Mouse (Mus musculus) lung, postnatal 0 days (tissue): Measurements from ENCODE around the gene Nacad. TPM values are rescaled to one million over a fixed set of nuclear protein-coding genes. Genes with fewer than 3 reads are reported as not detected.
A peak's percentile ranks its signal among the peaks of the same experiment; 100 is the strongest.

Experiments used
- ATAC-seq: fragments of 200-750 bp; cut with Nextera tagmentation; 2 replicates; pipeline ENCODE4 v1.8.0; 2017; ENCODE audit warnings: moderate library complexity
- DNase-seq: peaks from one replicate; pipeline ENCODE4 v3.0.0-alpha.2; 2016; ENCODE audit warnings: low spot score
- H3K27ac ChIP-seq: fragments of 300-500 bp; sonication (generic); 2 replicates; pipeline ENCODE4 v1.5.1; 2014; ENCODE audit warnings: antibody characterized with exemption, mild to moderate bottlenecking, low read length, mixed read lengths
- H3K27me3 ChIP-seq: fragments of 300-500 bp; sonication (generic); replicated peaks from 2 replicates; pipeline ENCODE4 v1.6.1; 2014; ENCODE audit warnings: low read length, mixed read lengths; ENCODE audit not compliant: insufficient read depth
- H3K36me3 ChIP-seq: fragments of 300-500 bp; sonication (generic); 2 replicates; pipeline ENCODE4 v1.6.1; 2014; ENCODE audit warnings: low read length, mixed read lengths; ENCODE audit not compliant: insufficient read depth
- H3K4me1 ChIP-seq: fragments of 300-500 bp; sonication (generic); 2 replicates; pipeline ENCODE4 v1.6.1; 2014; ENCODE audit warnings: antibody characterized with exemption, low read depth, low read length, mixed read lengths; ENCODE audit not compliant: insufficient read depth
- H3K4me2 ChIP-seq: fragments of 300-500 bp; sonication (generic); replicated peaks from 2 replicates; pipeline ENCODE4 v1.6.1; 2014; ENCODE audit warnings: low read depth, mild to moderate bottlenecking, low read length, moderate library complexity, mixed read lengths
- H3K4me3 ChIP-seq: fragments of 300-500 bp; sonication (generic); 2 replicates; pipeline ENCODE4 v1.5.1; 2014; ENCODE audit warnings: low read depth, low read length
- H3K9ac ChIP-seq: fragments of 300-500 bp; sonication (generic); replicated peaks from 2 replicates; pipeline ENCODE4 v1.6.1; 2014; ENCODE audit warnings: low read depth, mild to moderate bottlenecking
- H3K9me3 ChIP-seq: fragments of 300-500 bp; sonication (generic); 2 replicates; pipeline ENCODE4 v1.6.1; 2016; ENCODE audit warnings: low read length, mixed read lengths
- CTCF ChIP-seq: IDR thresholded peaks from 2 replicates; pipeline ENCODE4 v1.5.1; 2016; ENCODE audit warnings: antibody characterized with exemption, mild to moderate bottlenecking
- EP300 ChIP-seq: IDR thresholded peaks from 2 replicates; pipeline ENCODE4 v1.6.1; 2016; ENCODE audit warnings: antibody characterized with exemption, mild to moderate bottlenecking, control low read depth
- WGBS: fragments of 180-500 bp; shearing (Covaris S2); extraction: QIAGEN DNeasy Blood & Tissue Kit; methylation state at CpG from one replicate; pipeline ENCODE4 v1.1.7; 2014; 5-methylcytosine and 5-hydroxymethylcytosine counted together
- polyA plus RNA-seq: library from polyadenylated mRNA; unstranded; fragments of >200 nt; fragmentation: Nextera tagmentation; extraction: Ambion mirVana; gene quantifications from 2 replicates; pipeline ENCODE4 v1.2.1, GENCODE M21; 2015

Gene Nacad
- polyA plus RNA-seq, 1 experiment from 2014 or later = 3.2 TPM

DNA sequence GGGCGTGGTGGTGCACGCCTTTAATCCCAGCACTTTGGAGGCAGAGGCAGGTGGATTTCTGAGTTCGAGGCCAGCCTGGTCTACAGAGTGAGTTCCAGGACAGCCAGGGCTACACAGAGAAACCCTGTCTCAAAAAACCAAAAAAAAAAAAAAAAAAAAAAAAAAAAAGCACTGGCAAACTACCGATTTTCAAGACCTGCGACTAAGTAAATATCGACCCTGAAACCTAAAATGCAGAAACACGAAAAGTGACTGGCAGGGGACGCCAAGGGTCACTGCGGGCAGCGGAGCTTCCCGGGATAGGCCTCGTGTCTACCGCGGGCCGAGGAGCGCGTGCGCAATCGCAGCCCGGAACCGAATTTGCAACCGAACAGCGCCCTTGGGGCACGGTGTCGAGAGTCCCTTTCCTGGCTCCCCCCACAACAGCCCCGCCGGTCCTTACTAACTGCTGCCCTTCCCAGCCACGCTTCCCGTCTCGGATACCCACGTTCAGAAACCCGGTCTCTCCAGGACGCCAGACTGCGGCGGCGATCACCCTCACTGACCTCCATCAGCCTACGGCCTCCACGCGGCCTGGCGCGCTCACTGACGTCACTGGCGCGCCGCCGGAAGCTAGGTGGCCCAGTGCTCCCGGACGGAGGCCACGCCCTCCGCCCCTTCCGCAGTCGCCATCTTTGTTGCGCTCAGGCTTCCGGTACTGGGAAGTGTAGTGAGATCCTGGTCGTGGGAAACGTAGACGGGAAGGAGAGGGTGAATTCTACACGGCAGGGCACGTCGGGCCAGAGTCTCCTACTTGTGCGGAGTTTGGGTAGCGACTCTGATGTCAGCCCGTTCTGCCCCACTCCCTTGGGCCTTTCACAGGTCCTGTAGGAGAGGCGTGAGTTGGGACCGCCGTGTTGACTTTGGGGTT, 19.9 kb upstream of the Nacad start, which contains the start of gene Tbrg4:
Gene Tbrg4 (minus strand): TSS at position 590 of the 910 bp plus-strand sequence.
- H3K36me3 ChIP-seq = peaks cover 4% of the 10 kb centered on the region
- no peaks in the 10 kb centered on the region for H3K9me3 ChIP-seq
- WGBS = under 1% methylated on average over 66 of the region's 66 CpGs
- H3K4me2 ChIP-seq = peak within 1 kb of the TSS; percentile 69
- H3K27ac ChIP-seq = peak within 1 kb of the TSS; percentile 94
- peak within 1 kb of the TSS; percentile 73 for H3K9ac ChIP-seq
- H3K4me3 ChIP-seq = peak within 1 kb of the TSS; percentile 70
- peak; percentile 98 for ATAC-seq
- peak; percentile 97 for DNase-seq
- no peak for TF ChIP-seq CTCF
- TF ChIP-seq EP300 = peak; percentile 35; the same call in 1 of the 2 replicates
- peaks cover 9% of the 10 kb centered on the region; the same call in 1 of the 2 replicates for H3K4me1 ChIP-seq
- no peaks in the 10 kb centered on the region for H3K27me3 ChIP-seq

DNA sequence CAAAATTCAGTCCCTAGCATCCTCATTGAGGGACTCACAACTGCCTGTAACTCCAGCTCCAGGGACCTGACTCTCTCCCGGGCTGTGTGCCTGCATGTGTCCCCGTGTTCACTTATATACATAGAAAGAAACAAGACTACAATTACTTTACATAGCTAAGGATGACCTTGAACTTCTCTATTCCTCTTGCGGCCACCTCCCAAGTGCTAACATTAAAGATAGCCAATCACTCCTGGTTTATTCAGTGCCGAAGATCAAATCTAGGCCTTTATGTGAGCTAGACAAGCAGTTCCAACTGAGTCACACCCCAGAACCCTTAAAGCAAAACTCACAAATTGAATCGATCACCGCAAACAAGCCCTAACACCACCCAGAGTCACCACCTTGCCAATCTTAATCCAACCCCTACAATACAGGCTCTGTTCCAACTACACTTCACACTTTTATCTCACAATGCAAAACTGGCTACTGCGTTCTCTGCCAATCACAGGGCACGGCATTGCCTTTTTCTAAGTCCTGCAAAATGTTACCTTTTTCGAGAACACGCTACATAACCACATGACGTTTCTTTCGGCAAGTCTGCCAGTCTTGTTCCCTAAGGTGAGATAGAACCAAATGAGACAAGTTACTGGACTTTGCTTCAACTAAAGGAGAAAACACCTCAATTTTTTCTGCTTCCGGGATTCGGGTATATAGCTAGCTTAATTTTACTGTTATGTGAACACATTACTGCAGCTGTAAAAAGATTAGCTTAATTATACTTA, 18.9 kb upstream of the Nacad start:
- Histone ChIP-seq H3K4me3 (peak overlapping the region; percentile 70), H3K4me2 (peak overlapping the region; percentile 54), H3K9me3 (no peaks in the 10 kb centered on the region), H3K36me3 (peaks cover 14% of the 10 kb centered on the region), H3K9ac (no peak overlapping the region), H3K4me1 (peaks cover 9% of the 10 kb centered on the region; the same call in 1 of the 2 replicates), H3K27me3 (no peaks in the 10 kb centered on the region), H3K27ac (no peak overlapping the region)
- DNase-seq (no peak), ATAC-seq (no peak)
- WGBS = 59% methylated on average over 14 of the region's 14 CpGs
- TF ChIP-seq CTCF (no peak), EP300 (no peak)

GRCm38 (mm10) chr11:6623704-6624103, 17.9 kb upstream of the Nacad start:
- peaks cover 9% of the 10 kb centered on the region; the same call in 1 of the 2 replicates for H3K4me1 ChIP-seq
- ATAC-seq = no peak
- no peak for TF ChIP-seq CTCF
- H3K4me2 ChIP-seq = no peak overlapping the region
- WGBS = 82% methylated on average over 10 of the region's 10 CpGs
- no peak overlapping the region for H3K4me3 ChIP-seq
- peaks cover 24% of the 10 kb centered on the region for H3K36me3 ChIP-seq
- H3K9ac ChIP-seq = no peak overlapping the region
- no peaks in the 10 kb centered on the region for H3K27me3 ChIP-seq
- no peak for DNase-seq
- no peaks in the 10 kb centered on the region for H3K9me3 ChIP-seq
- no peak overlapping the region for H3K27ac ChIP-seq

DNA sequence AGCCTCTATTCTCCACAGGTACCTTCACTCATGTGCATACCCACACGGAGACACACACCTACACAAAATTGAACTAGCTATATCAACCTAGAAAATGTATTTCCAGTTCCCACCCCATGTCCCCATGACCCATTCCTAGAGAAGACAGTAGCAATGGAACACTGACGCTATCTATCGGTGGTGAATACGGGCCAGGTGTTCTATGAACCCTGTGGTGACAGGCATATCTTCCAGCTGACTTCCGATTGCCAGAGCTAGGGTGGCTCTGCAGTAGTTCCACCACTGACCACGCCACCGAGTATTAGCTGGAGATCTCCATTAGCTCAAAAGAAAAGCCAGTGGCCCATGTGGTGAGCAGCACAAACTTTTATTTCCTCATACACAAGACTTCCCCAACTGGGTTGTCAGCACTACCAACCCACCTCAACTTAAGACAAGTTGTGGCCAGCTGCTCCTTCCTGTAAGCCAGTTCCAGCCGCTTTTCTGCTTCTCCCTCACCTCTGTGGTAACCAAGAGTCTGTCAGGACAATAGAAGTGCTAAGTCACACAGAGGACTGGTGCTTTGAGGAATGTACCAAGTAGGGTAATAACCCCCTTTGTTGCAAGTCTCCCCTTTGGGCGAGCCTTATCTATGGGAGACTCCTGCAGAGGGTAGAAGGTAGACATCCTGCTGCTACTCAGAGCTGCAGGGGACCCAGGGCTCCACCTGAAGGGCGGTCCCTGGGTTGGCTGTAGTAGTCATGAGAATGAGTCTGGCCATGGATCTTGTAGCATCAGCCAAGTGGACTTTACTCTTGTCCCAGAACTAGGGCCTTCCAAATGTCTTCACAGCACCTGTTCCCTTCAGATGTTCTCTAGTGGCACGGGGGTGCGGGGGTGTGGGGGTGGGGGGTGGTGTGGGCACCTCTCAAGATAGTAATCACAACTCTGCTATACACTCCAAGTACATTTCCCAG, 9.7 kb upstream of the Nacad start:
- H3K9ac ChIP-seq = no peak overlapping the region
- no peak overlapping the region for H3K27ac ChIP-seq
- no peak overlapping the region for H3K4me3 ChIP-seq
- no peaks in the 10 kb centered on the region for H3K27me3 ChIP-seq
- H3K9me3 ChIP-seq = no peaks in the 10 kb centered on the region
- peaks cover 58% of the 10 kb centered on the region for H3K36me3 ChIP-seq
- H3K4me2 ChIP-seq = no peak overlapping the region
- DNase-seq (no peak), ATAC-seq (no peak)
- no peaks in the 10 kb centered on the region for H3K4me1 ChIP-seq
- TF ChIP-seq CTCF (no peak), EP300 (no peak)
- 86% methylated on average over 12 of the region's 12 CpGs for WGBS

GRCm38 (mm10) chr11:6605021-6605481, 802 bp downstream of the Nacad start:
- WGBS = 10% methylated on average over 13 of the region's 13 CpGs
- no peak overlapping the region for H3K9ac ChIP-seq
- H3K27ac ChIP-seq = no peak overlapping the region

More at GRCm38 (mm10) chr11:6605021-6605481, 802 bp downstream of the Nacad start:
- peaks cover 11% of the 10 kb centered on the region; the same call in 1 of the 2 replicates for H3K4me1 ChIP-seq
- no peak; the same call in 1 of the 2 replicates for ATAC-seq
- no peaks in the 10 kb centered on the region for H3K36me3 ChIP-seq
- no peak for DNase-seq
- H3K4me2 ChIP-seq = peak overlapping the region; percentile 59
- no peaks in the 10 kb centered on the region for H3K9me3 ChIP-seq
- peak overlapping the region; percentile 19 for H3K4me3 ChIP-seq
- TF ChIP-seq EP300 = no peak
- peak; percentile 43 for TF ChIP-seq CTCF
- peaks cover 4% of the 10 kb centered on the region; the same call in 1 of the 2 replicates for H3K27me3 ChIP-seq
